Mouse (Mus musculus) heart, postnatal 0 days (tissue): Measurements from ENCODE around the gene Serpina3i. TPM values are rescaled to one million over a fixed set of nuclear protein-coding genes. Genes with fewer than 3 reads are reported as not detected.

Source experiments
- ATAC-seq: fragments of 200-750 bp; cut with Nextera tagmentation; 2 replicates; pipeline ENCODE4 v1.8.0; 2017; ENCODE audit warnings: low read depth, moderate number of reproducible peaks, moderate library complexity; ENCODE audit not compliant: insufficient read depth
- DNase-seq: peaks from one replicate; pipeline ENCODE4 v3.0.0-alpha.2; 2016; ENCODE audit warnings: low spot score
- H3K27ac ChIP-seq: fragments of 300-500 bp; sonication (generic); 2 replicates; pipeline ENCODE4 v1.5.1; 2014; ENCODE audit warnings: low read depth, mild to moderate bottlenecking
- H3K27me3 ChIP-seq: fragments of 300-500 bp; sonication (generic); 2 replicates; pipeline ENCODE4 v1.6.1; 2014; ENCODE audit warnings: low read length, mixed read lengths; ENCODE audit not compliant: control insufficient read depth, insufficient read depth
- H3K36me3 ChIP-seq: fragments of 300-500 bp; sonication (generic); replicated peaks from 2 replicates; pipeline ENCODE4 v1.6.1; 2014; ENCODE audit warnings: low read length, mixed read lengths; ENCODE audit not compliant: control insufficient read depth, insufficient read depth
- H3K4me1 ChIP-seq: fragments of 300-500 bp; sonication (generic); 2 replicates; pipeline ENCODE4 v1.6.1; 2014; ENCODE audit warnings: antibody characterized with exemption; ENCODE audit not compliant: control insufficient read depth, insufficient read depth
- H3K4me2 ChIP-seq: fragments of 300-500 bp; sonication (generic); 2 replicates; pipeline ENCODE4 v1.6.1; 2014; ENCODE audit warnings: low read depth, mild to moderate bottlenecking, low read length, moderate library complexity
- H3K4me3 ChIP-seq: fragments of 300-500 bp; sonication (generic); 2 replicates; pipeline ENCODE4 v1.5.1; 2014; ENCODE audit warnings: low read depth, low read length
- H3K9ac ChIP-seq: fragments of 300-500 bp; sonication (generic); replicated peaks from 2 replicates; pipeline ENCODE4 v1.6.1; 2014; ENCODE audit warnings: low read depth, low read length, mixed read lengths
- H3K9me3 ChIP-seq: fragments of 300-500 bp; sonication (generic); replicated peaks from 2 replicates; pipeline ENCODE4 v1.6.1; 2016; ENCODE audit warnings: low read length; ENCODE audit not compliant: control insufficient read depth
- CTCF ChIP-seq: IDR thresholded peaks from 2 replicates; pipeline ENCODE4 v1.5.1; 2016; ENCODE audit warnings: antibody characterized with exemption, control low read depth, low read depth
- EP300 ChIP-seq: IDR thresholded peaks from 2 replicates; pipeline ENCODE4 v1.6.1; 2016; ENCODE audit warnings: antibody characterized with exemption, low read depth
- WGBS: fragments of 180-500 bp; shearing (Covaris S2); extraction: QIAGEN DNeasy Blood & Tissue Kit; methylation state at CpG from one replicate; pipeline ENCODE4 v1.1.7; 2014; 5-methylcytosine and 5-hydroxymethylcytosine counted together
- polyA plus RNA-seq: library from polyadenylated mRNA; unstranded; fragments of >200 nt; fragmentation: Nextera tagmentation; extraction: Ambion mirVana; gene quantifications from 2 replicates; pipeline ENCODE4 v1.2.1, GENCODE M21; 2015
- total RNA-seq: library from RNA; depleted of rRNA; stranded (reverse); fragments of >200 nt; gene quantifications from 2 replicates; pipeline ENCODE4 v1.2.3, GENCODE M21; 2014; ENCODE audit warnings: low replicate concordance; rRNA removed

Gene Serpina3i
- total and polyA plus RNA-seq, 2 experiments from 2014 or later = 0.19 TPM; not detected in 1

DNA sequence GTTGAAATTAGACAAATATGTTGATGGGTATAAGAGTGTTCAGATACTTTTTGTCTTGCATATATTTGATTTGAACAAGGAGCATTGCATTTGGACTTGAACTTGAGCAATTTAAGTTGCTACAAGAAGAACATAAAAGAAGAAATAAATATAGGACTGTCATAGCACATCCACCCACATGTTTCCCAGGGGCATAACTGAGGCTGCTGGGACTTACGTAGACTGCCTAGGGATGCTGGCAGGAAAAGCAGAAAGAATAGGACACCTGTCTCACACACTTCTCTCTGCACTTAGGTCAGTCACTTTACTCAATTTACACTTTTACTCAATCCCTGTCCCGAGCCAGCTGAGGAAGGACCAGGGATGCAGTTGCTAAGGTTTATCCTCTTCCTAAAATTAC is 31.0 kb downstream of the Serpina3i start:
- Histone ChIP-seq H3K36me3 (no peaks in the 10 kb centered on the region), H3K4me3 (no peak overlapping the region), H3K9ac (no peak overlapping the region), H3K4me2 (no peak overlapping the region), H3K9me3 (no peaks in the 10 kb centered on the region), H3K4me1 (no peaks in the 10 kb centered on the region), H3K27ac (no peak overlapping the region), H3K27me3 (no peaks in the 10 kb centered on the region)
- DNase-seq = no peak
- TF ChIP-seq EP300 (no peak), CTCF (no peak)
- WGBS = 69% methylated on average over 2 of the region's 2 CpGs
- no peak for ATAC-seq

DNA sequence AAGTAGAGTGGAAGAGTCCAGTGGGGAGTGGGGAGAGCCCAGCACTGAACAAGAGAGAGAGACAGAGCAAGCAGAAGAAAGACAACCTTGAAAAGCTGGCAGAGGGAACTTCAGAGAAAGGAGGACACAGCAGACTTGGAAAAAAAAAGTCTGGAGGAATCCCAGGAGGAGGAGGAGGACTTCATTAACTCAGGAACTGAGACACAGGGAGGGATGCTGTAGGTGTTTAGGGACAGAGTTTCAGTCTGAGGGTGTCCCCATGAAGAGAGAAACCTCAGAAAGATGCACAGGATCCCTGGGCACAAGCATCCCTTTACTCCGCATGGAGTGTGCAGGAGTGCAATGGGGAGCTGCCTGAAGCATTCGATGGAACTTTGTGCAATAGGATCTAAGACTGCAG is 35.1 kb downstream of the Serpina3i start:
- Histone ChIP-seq H3K4me1 (no peaks in the 10 kb centered on the region), H3K9me3 (no peaks in the 10 kb centered on the region), H3K27ac (no peak overlapping the region), H3K4me2 (no peak overlapping the region), H3K9ac (no peak overlapping the region), H3K36me3 (no peaks in the 10 kb centered on the region), H3K4me3 (no peak overlapping the region), H3K27me3 (no peaks in the 10 kb centered on the region)
- TF ChIP-seq CTCF (no peak), EP300 (no peak)
- DNase-seq (no peak), ATAC-seq (no peak)
- WGBS = 78% methylated on average over 2 of the region's 2 CpGs

DNA sequence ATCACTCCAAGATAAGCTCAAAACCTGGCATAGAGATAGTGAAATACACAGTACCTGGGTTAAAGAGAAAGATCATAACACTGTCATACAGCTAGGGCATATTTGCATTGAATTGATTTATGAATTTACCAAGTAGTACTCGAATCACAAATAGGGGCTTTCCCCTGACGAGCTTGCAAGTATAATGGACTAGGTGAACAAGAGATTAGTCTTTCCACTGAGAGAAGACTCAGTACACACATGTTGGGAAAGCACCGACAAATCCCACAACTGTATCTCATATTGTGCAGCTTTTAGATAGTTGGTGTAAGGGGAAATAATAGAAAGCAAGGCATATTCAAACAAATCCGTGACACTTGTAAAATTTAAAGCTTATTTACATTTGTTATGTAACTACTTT is 43.1 kb downstream of the Serpina3i start:
- Histone ChIP-seq H3K27ac (no peak overlapping the region), H3K36me3 (no peaks in the 10 kb centered on the region), H3K4me2 (no peak overlapping the region), H3K9ac (no peak overlapping the region), H3K9me3 (no peaks in the 10 kb centered on the region), H3K4me3 (no peak overlapping the region), H3K27me3 (no peaks in the 10 kb centered on the region), H3K4me1 (no peaks in the 10 kb centered on the region)
- TF ChIP-seq CTCF (no peak), EP300 (no peak)
- DNase-seq (no peak), ATAC-seq (no peak)
- 73% methylated on average over 4 of the region's 4 CpGs for WGBS

DNA sequence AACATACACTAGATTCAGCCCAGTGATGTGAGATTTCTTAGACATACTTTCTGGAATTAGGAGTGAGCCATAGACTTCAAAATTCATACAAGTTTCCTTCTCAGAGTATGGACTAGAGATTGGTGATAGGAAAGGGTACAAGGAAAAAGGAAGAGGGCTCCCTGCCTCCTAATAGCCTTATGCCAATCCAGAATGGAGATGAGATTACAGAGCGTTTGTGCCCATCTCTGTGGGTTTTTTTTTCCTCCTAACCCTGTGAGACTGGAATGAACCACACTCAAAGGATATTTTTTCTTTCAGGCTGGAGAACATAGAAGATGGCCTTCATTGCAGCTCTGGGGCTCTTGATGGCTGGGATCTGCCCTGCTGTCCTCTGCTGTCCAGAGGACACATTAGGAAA is 51.3 kb downstream of the Serpina3i start, which contains the start of gene Serpina3j:
TSS of gene Serpina3j (plus strand) at position 301 of the 400 bp plus-strand sequence.
- 60% methylated on average over 1 of the region's 1 CpGs for WGBS
- no peak for DNase-seq
- no peaks in the 10 kb centered on the region for H3K27me3 ChIP-seq
- H3K27ac ChIP-seq = no peak within 1 kb of the TSS
- 0 out of 2 replicates have a peak, but pooled peaks cover 2% of the 10 kb centered on the region for H3K9me3 ChIP-seq
- ATAC-seq = no peak
- H3K9ac ChIP-seq = no peak within 1 kb of the TSS
- H3K36me3 ChIP-seq = no peaks in the 10 kb centered on the region
- H3K4me1 ChIP-seq = no peaks in the 10 kb centered on the region
- H3K4me3 ChIP-seq = no peak within 1 kb of the TSS
- no peak within 1 kb of the TSS for H3K4me2 ChIP-seq
- no peak for TF ChIP-seq CTCF
- TF ChIP-seq EP300 = no peak

Other genes starting within 250 kb of the Serpina3i start
- gene Serpina9, start 249.4 kb upstream of the Serpina3i start, total RNA-seq = 0.08 TPM in 1 of 2 replicates, not detected in the other
- gene Serpina9, start 249.4 kb upstream of the Serpina3i start, polyA plus RNA-seq = 0.11 and 0.14 TPM in 2 replicates
- gene Serpina12, start 218.7 kb upstream of the Serpina3i start, total RNA-seq = not detected in 2 replicates
- gene Serpina12, start 218.7 kb upstream of the Serpina3i start, polyA plus RNA-seq = not detected in 2 replicates
- gene Serpina5, start 162.0 kb upstream of the Serpina3i start, total RNA-seq = not detected in 2 replicates
- not detected in 2 replicates for gene Serpina5, start 162.0 kb upstream of the Serpina3i start, polyA plus RNA-seq
- gene Serpina3a, start 150.4 kb upstream of the Serpina3i start, total RNA-seq = not detected in 2 replicates
- not detected in 2 replicates for gene Serpina3a, start 150.4 kb upstream of the Serpina3i start, polyA plus RNA-seq
- gene Serpina3b, start 135.1 kb upstream of the Serpina3i start, total RNA-seq = not detected in 2 replicates
- not detected in 2 replicates for gene Serpina3b, start 135.1 kb upstream of the Serpina3i start, polyA plus RNA-seq
- gene Serpina3c, start 109.3 kb upstream of the Serpina3i start, total RNA-seq = 0.84 TPM in 1 of 2 replicates, not detected in the other
- gene Serpina3c, start 109.3 kb upstream of the Serpina3i start, polyA plus RNA-seq = 0.07 and 0.11 TPM in 2 replicates
- gene Serpina3f, start 48.6 kb upstream of the Serpina3i start, total RNA-seq = not detected in 2 replicates
- gene Serpina3f, start 48.6 kb upstream of the Serpina3i start, polyA plus RNA-seq = 0.12 and 0.16 TPM in 2 replicates
- 6.9 and 12.6 TPM in 2 replicates for gene Serpina3g, start 26.9 kb upstream of the Serpina3i start, total RNA-seq
- 3.3 and 3.4 TPM in 2 replicates for gene Serpina3g, start 26.9 kb upstream of the Serpina3i start, polyA plus RNA-seq
- gene Serpina3j, start 51.4 kb downstream of the Serpina3i start, total RNA-seq = not detected in 2 replicates
- gene Serpina3j, start 51.4 kb downstream of the Serpina3i start, polyA plus RNA-seq = not detected in 2 replicates
- not detected in 2 replicates for gene Serpina3k, start 75.4 kb downstream of the Serpina3i start, total RNA-seq
- gene Serpina3k, start 75.4 kb downstream of the Serpina3i start, polyA plus RNA-seq = 0.05 TPM in 1 of 2 replicates, not detected in the other
- gene Serpina3m, start 75.4 kb downstream of the Serpina3i start, total RNA-seq = 1.4 TPM in 1 of 2 replicates, not detected in the other
- not detected in 2 replicates for gene Serpina3m, start 75.4 kb downstream of the Serpina3i start, polyA plus RNA-seq
- gene Serpina3n, start 143.6 kb downstream of the Serpina3i start, total RNA-seq = 1.7 and 3.5 TPM in 2 replicates
- gene Serpina3n, start 143.6 kb downstream of the Serpina3i start, polyA plus RNA-seq = 0.37 and 0.54 TPM in 2 replicates
- not detected in 2 replicates for gene Gsc, start 210.2 kb downstream of the Serpina3i start, total RNA-seq
- gene Gsc, start 210.2 kb downstream of the Serpina3i start, polyA plus RNA-seq = 0.21 TPM in 1 of 2 replicates, not detected in the other